Mouse (Mus musculus) G1E (cell line): ENCODE data around the gene Epb41l2.

Experiments used
- CTCF ChIP-seq: IDR thresholded peaks from 2 replicates; pipeline ENCODE4 v1.5.1; 2012; ENCODE audit warnings: low read depth, low read length, inconsistent platforms, mixed read lengths
- GATA1 ChIP-seq: IDR thresholded peaks from 2 replicates; pipeline ENCODE4 v1.6.1; 2012; ENCODE audit warnings: borderline replicate concordance, low read length, inconsistent platforms, mixed read lengths

DNA sequence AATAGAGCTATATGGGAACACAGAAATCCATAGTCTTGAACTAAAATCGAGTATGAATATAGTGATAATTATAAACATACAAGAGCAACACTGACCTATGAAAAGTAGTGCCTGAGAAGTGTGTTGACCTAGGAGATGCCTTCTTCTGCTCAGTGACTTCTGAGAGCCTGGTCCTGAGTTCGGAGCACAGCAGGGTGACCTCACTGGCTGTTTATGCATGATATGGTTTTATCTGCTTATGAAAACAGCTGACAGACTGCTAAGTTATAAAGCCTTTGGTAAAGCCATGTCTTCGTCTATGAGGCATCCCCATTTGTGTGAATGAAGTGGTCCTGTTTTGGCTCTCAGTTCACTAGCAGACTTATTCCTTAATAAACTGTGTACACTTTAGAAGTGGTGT, 37.3 kb downstream of the Epb41l2 start:
- TF ChIP-seq CTCF, result no peak
- TF ChIP-seq GATA1, result no peak
